Mouse (Mus musculus) E14TG2a.4 (cell line): ENCODE measurements around the gene Lmbr1.
"Not testable (repeated sequence)": the region's sequence is repeated elsewhere in the genome, so short reads cannot be mapped to it uniquely, and the experiment has no call there.

Experiments
- H3K27me3 ChIP-seq: 2 replicates; pipeline ENCODE4 v1.6.1; 2014; ENCODE audit warnings: low read length, control low read depth; ENCODE audit not compliant: insufficient read depth
- H3K36me3 ChIP-seq: 2 replicates; pipeline ENCODE4 v1.6.1; 2014; ENCODE audit warnings: low read length, control low read depth; ENCODE audit not compliant: insufficient read depth
- H3K4me1 ChIP-seq: replicated peaks from 2 replicates; pipeline ENCODE4 v1.6.1; 2014; ENCODE audit warnings: low read depth, low read length, control low read depth
- H3K4me3 ChIP-seq: replicated peaks from 2 replicates; pipeline ENCODE4 v1.5.1; 2014; ENCODE audit warnings: mild to moderate bottlenecking, low read length
- H3K9me3 ChIP-seq: 2 replicates; pipeline ENCODE4 v1.6.1; 2014; ENCODE audit warnings: low read length, control low read depth
- CTCF ChIP-seq: conservative IDR thresholded peaks from 2 replicates; pipeline ENCODE4 v1.5.1; 2014; ENCODE audit warnings: low read length
- NANOG ChIP-seq: IDR thresholded peaks from 2 replicates; pipeline ENCODE4 v1.6.1; 2014; ENCODE audit warnings: borderline replicate concordance, low read length, mixed read lengths
- POU5F1 ChIP-seq: IDR thresholded peaks from 2 replicates; pipeline ENCODE4 v1.6.1; 2014; ENCODE audit warnings: low read length, borderline replicate concordance

The Lmbr1 gene

GRCm38 (mm10) chr5:29378298-29379036 lies at the start of gene Lmbr1:
TSS of gene Lmbr1 (minus strand) at chr5:29378390.
- H3K27me3 ChIP-seq, result peaks cover 8% of the 10 kb centered on the region; the same call in 1 of the 2 replicates
- H3K4me1 ChIP-seq, result peaks cover 38% of the 10 kb centered on the region
- 0 out of 2 replicates have a peak, but pooled peaks cover 4% of the 10 kb centered on the region for H3K9me3 ChIP-seq
- peak within 1 kb of the TSS; percentile 96 for H3K4me3 ChIP-seq
- H3K36me3 ChIP-seq, result no peaks in the 10 kb centered on the region
- no peak for TF ChIP-seq NANOG
- TF ChIP-seq POU5F1, result no peak
- no peak for TF ChIP-seq CTCF

DNA sequence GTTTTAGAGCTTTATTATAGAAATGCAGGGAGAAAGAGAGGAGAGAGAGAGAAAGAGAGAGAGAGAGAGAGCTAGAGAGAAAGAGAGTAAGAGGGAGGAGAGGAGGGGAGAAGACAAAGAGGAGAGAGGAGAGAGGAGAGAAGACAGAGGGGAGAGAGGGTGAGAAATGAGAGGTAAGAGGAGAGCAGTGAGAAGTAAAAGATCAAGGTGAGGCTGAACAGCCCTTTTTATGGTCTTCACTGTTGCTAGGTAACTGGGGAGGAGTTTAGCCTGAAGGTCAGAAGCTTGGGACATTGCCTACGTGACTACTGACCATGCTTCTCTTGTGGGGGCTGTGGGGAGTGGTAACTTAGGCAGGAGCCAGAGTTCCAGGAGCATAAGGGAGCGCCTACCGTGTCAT lies 45.1 kb upstream of the Lmbr1 start:
- H3K36me3 ChIP-seq, H3K4me3 ChIP-seq, H3K4me1 ChIP-seq, H3K27me3 ChIP-seq: not testable (repeated sequence)
- H3K9me3 ChIP-seq, result peaks cover 26% of the 10 kb centered on the region; the same call in 1 of the 2 replicates

GRCm38 (mm10) chr5:29413041-29413440 lies 34.9 kb upstream of the Lmbr1 start:
- Histone ChIP-seq H3K36me3 (no peaks in the 10 kb centered on the region), H3K9me3 (peaks cover 26% of the 10 kb centered on the region), H3K4me3 (no peak overlapping the region), H3K27me3 (no peaks in the 10 kb centered on the region), H3K4me1 (no peaks in the 10 kb centered on the region)
- TF ChIP-seq CTCF (peak; percentile 45), POU5F1 (no peak), NANOG (no peak)

DNA sequence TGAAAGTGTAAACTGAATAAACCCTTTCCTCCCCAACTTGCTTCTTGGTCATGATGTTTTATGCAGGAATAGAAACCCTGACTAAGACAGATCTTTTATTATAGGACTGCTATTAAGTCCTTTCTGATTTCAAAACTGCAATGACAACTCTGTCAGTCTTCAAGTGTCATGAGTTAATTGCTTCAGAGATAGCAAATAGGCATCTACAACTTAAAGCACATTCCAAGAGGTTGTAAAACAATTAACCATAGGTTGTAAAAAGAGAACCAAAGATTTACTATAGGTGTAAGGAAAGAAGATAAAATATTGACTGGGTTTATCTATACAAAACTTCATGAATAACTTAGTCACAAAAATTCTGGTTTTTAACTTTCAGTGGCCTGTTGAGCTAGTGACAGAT lies 32.7 kb upstream of the Lmbr1 start:
- H3K4me1 ChIP-seq, result no peaks in the 10 kb centered on the region
- H3K27me3 ChIP-seq, result no peaks in the 10 kb centered on the region
- no peak overlapping the region for H3K4me3 ChIP-seq
- H3K9me3 ChIP-seq, result peaks cover 28% of the 10 kb centered on the region
- no peaks in the 10 kb centered on the region for H3K36me3 ChIP-seq
- no peak for TF ChIP-seq CTCF
- no peak for TF ChIP-seq NANOG
- no peak for TF ChIP-seq POU5F1

DNA sequence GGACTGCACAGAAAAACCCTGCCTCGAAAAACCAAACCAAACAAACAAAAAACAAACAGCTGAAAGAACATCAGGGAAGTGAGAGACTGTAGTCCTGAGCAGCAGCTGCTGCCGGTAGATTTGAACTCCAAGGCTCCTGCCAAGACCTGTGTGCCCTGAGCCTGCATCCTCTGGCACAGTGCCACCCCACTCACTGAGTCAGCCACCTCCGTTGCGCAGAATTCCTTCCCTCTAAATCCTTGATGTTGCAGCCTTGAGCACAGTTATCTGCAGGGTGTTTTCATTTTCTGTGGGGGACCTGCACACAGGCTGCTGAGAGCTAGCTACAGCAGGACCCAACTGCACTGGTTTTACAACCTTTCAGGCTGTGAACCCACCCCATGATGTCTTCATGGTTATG lies 20.2 kb upstream of the Lmbr1 start:
- H3K36me3 ChIP-seq, result no peaks in the 10 kb centered on the region
- H3K4me1 ChIP-seq, result no peaks in the 10 kb centered on the region
- TF ChIP-seq NANOG (no peak), POU5F1 (no peak), CTCF (no peak)
- no peak overlapping the region for H3K4me3 ChIP-seq
- H3K9me3 ChIP-seq, result peaks cover 10% of the 10 kb centered on the region
- 0 out of 2 replicates have a peak, but pooled peaks cover 4% of the 10 kb centered on the region for H3K27me3 ChIP-seq

GRCm38 (mm10) chr5:29388944-29389765 lies 11.0 kb upstream of the Lmbr1 start:
- Histone ChIP-seq H3K27me3 (peaks cover 12% of the 10 kb centered on the region), H3K36me3 (no peaks in the 10 kb centered on the region), H3K4me1 (peaks cover 13% of the 10 kb centered on the region), H3K4me3 (no peak overlapping the region), H3K9me3 (no peaks in the 10 kb centered on the region)
- TF ChIP-seq CTCF (peak; percentile 96), POU5F1 (no peak)

DNA sequence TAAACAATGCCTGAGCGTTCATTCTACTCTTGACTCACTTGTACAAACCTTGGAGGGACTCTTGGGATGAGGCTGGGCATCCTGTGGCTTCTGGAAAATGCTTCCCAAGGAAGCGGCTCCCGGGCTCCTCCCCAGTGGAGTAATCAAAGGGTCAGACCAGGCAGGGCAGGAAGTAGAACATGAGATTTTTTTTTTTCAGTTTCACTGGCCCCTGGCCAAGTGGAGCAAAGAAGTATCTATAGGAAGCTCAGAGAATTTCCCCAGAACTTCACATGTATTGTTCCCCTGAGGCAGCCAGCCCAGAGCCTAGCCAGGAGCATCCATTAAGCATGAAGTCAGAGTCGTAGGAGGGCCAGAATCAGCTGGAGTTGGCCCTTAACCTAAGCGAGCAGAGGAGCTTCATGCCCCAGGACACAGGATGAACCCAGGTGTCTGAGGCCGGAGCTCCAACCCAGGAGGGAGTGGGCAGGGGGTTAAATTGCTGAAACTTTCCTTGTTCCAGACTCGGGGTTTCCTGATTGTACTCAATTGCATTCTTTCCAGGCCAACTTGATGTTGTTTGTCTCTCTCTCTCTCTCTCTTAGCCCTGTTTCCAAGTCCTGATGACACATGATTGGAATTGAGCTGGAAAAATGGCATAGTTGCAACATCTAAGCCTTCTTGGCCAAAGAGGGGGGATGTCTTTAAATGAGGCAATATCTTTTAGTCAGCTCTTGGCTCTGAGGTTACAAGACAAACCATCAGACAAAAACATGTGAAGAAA lies 10.2 kb upstream of the Lmbr1 start:
- H3K36me3 ChIP-seq, result no peaks in the 10 kb centered on the region
- TF ChIP-seq CTCF, result no peak
- no peak for TF ChIP-seq NANOG
- no peak for TF ChIP-seq POU5F1
- H3K4me3 ChIP-seq, result no peak overlapping the region
- peaks cover 12% of the 10 kb centered on the region for H3K27me3 ChIP-seq
- H3K9me3 ChIP-seq, result no peaks in the 10 kb centered on the region
- peaks cover 13% of the 10 kb centered on the region for H3K4me1 ChIP-seq

DNA sequence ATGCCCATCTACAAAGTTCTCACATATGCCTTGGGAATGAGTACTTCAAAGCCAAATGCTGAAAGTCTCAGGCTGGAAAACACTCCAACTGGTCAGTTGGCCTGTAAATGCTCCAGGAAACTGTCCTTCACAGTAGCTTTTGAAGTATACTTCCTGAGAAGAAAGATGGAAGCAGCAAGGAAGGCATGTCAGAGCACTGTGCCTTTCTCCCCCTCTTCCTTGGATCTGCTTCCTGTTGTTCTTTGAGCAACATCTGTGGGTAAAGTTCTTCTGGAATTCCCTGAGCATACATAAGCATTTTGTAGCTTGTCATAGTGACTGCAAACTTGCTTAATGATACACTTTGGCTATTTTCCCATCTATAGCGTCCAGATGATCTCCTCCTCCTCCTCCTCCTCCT lies 9.4 kb upstream of the Lmbr1 start:
- no peak for TF ChIP-seq POU5F1
- no peak for TF ChIP-seq CTCF
- TF ChIP-seq NANOG, result no peak
- H3K27me3 ChIP-seq, result peaks cover 12% of the 10 kb centered on the region
- H3K9me3 ChIP-seq, result no peaks in the 10 kb centered on the region
- no peak overlapping the region for H3K4me3 ChIP-seq
- H3K36me3 ChIP-seq, result no peaks in the 10 kb centered on the region
- peaks cover 13% of the 10 kb centered on the region for H3K4me1 ChIP-seq
